Mouse (Mus musculus): ENCODE measurements around the gene Sgk2.

DNA sequence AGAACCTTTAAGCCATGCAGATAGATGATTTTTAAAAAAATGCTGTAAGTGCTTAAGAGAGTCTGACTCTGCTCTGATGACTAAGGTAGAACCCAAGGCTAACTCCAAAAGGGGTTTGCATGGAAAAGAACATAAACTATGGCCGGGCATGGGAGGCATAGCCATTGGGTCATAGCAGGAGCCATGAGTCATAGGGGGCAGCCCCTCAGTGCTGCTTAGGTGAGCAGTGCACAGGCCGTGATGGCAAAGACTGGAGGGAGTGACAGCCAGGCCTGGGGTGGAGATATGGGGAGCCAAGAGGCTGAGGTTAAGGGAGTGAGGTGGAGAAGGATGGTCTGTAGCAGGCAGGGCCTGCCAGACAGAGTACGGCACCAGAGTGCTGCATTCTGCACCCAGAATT, 18.0 kb upstream of the Sgk2 start:
- TF ChIP-seq CTCF (IDR thresholded peaks at IDR 0.05; ENCODE audit: control insufficient read depth, insufficient read depth, low read length) (no peak), POLR2A (IDR thresholded peaks at IDR 0.05; ENCODE audit: borderline replicate concordance, control insufficient read depth, low read depth, low read length) (no peak)
